Mouse (Mus musculus) heart, adult 8-10 months (tissue): ENCODE measurements around the gene Mars. TPM values are rescaled to one million over a fixed set of nuclear protein-coding genes. Genes with fewer than 3 reads are reported as not detected.

Experiments used
- DNase-seq: peaks from one replicate; pipeline ENCODE4 v3.0.0; 2022; ENCODE audit warnings: low spot score
- total RNA-seq, 4 experiments: library from RNA; stranded (reverse); gene quantifications; 2 replicates each; pipeline ENCODE4 v1.2.4; 2022

Gene Mars
- 10 to 100 TPM; 42.1 to 48.8 (median 45.4) TPM for total RNA-seq

- DNase-seq, result peak; percentile 99
Observed at GRCm38 (mm10) chr10:127311476-127312355, at the start of gene Mars. Mars (minus strand) TSS chr10:127311786.

GRCm38 (mm10) chr10:127360714-127361113 is 49.1 kb upstream of the Mars start:
- DNase-seq, result no peak

- DNase-seq, result no peak
Observed at GRCm38 (mm10) chr10:127355336-127355735, 43.8 kb upstream of the Mars start.

- DNase-seq, result peak; percentile 42
Observed at GRCm38 (mm10) chr10:127353909-127354895, 42.6 kb upstream of the Mars start, which contains the start of gene Inhbe. Inhbe (minus strand) TSS chr10:127354411.

- no peak for DNase-seq
Observed at GRCm38 (mm10) chr10:127352766-127353165, 41.2 kb upstream of the Mars start.

- DNase-seq, result no peak
Observed at GRCm38 (mm10) chr10:127352187-127352586, 40.6 kb upstream of the Mars start.

- no peak for DNase-seq
Observed at GRCm38 (mm10) chr10:127351719-127352118, 40.1 kb upstream of the Mars start.

GRCm38 (mm10) chr10:127351285-127351595 is 39.7 kb upstream of the Mars start:
- no peak for DNase-seq

GRCm38 (mm10) chr10:127350594-127351284 is 39.2 kb upstream of the Mars start:
- DNase-seq, result no peak

GRCm38 (mm10) chr10:127349810-127350209 is 38.2 kb upstream of the Mars start:
- DNase-seq, result no peak

GRCm38 (mm10) chr10:127348957-127349356 is 37.4 kb upstream of the Mars start:
- no peak for DNase-seq

GRCm38 (mm10) chr10:127346173-127346572 is 34.6 kb upstream of the Mars start:
- DNase-seq, result no peak

- DNase-seq, result no peak
Observed at GRCm38 (mm10) chr10:127343029-127343428, 31.4 kb upstream of the Mars start.

GRCm38 (mm10) chr10:127341891-127342639 is 30.5 kb upstream of the Mars start, which contains the start of gene Gli1:
Gli1 (minus strand) TSS chr10:127341974.
- peak; percentile 84 for DNase-seq

- DNase-seq, result no peak
Observed at GRCm38 (mm10) chr10:127341360-127341690, 29.7 kb upstream of the Mars start.

- DNase-seq, result no peak
Observed at GRCm38 (mm10) chr10:127340577-127341359, 29.2 kb upstream of the Mars start.

- no peak for DNase-seq
Observed at GRCm38 (mm10) chr10:127339683-127340576, 28.3 kb upstream of the Mars start.

GRCm38 (mm10) chr10:127338930-127339682 is 27.5 kb upstream of the Mars start:
- peak; percentile 91 for DNase-seq
